Comparison of ENCODE assay signal across 25 mouse cellular contexts in the genomic region with DNA sequence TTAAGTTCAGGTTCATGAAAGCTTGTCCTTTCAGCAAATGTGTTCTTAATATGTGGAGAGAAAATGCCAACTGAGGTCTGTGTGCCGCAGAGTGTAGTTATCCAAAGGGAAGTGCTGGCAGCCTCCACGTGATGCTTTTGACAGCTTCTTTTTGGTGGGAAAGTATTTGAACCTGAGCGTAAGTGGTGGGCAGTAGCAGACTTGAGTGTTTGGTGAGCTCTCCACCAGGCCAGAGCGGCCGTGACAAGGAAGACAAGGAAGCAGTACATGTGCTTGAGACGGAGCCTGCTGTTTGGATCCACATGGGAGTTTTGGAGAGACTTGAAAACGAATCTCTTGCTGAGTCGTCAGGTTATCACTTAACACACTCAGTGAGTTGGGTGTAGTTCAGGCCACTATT.
DNase-seq lines count a peak whose midpoint lies in the region; ATAC-seq and TF ChIP-seq lines count a peak whose summit lies in the region.
"Had no signal": no experiment of that assay in that cellular context is flagged by ENCODE, and none has a peak within 500 bp of the region (broad histone marks: within the 10 kb centered on the region; RNA-seq: fewer than 3 reads in every experiment).

No protein-coding gene starts in this region.

- no peaks in the 10 kb centered on the region for H3K36me3 ChIP-seq in lung, postnatal 0 days (ENCODE audit: insufficient read depth, low read length)
- no peaks in the 10 kb centered on the region for H3K36me3 ChIP-seq in macrophage (ENCODE audit: inconsistent target)
- H3K36me3 ChIP-seq: embryonic facial prominence, embryonic 15.5 days; forebrain, embryonic 10.5 days; heart, embryonic 15.5 days; hindbrain, embryonic 13.5 days had no signal

- H3K4me1 ChIP-seq in lung, postnatal 0 days (ENCODE audit: insufficient read depth, low read depth, low read length) = peaks cover 7% of the 10 kb centered on the region; the same call in 1 of the 2 replicates

- no peak overlapping the region for H3K9ac ChIP-seq in lung, postnatal 0 days (replicated peaks; ENCODE audit: low read depth)
- H3K9ac ChIP-seq: embryonic facial prominence, embryonic 15.5 days; heart, embryonic 15.5 days; hindbrain, embryonic 13.5 days had no signal

- no peak overlapping the region for H3K27ac ChIP-seq in lung, postnatal 0 days (ENCODE audit: low read length)
- 0 out of 2 replicates have a peak overlapping the region, but pooled peaks have one; percentile 19 for H3K27ac ChIP-seq in macrophage
- H3K27ac ChIP-seq: embryonic facial prominence, embryonic 15.5 days; forebrain, embryonic 10.5 days; heart, embryonic 15.5 days; hindbrain, embryonic 13.5 days; hindbrain, postnatal 0 days had no signal

- no peaks in the 10 kb centered on the region for H3K9me3 ChIP-seq in lung, postnatal 0 days (ENCODE audit: low read length)
- H3K9me3 ChIP-seq: embryonic facial prominence, embryonic 15.5 days; forebrain, embryonic 10.5 days; G1E; heart, embryonic 15.5 days; hindbrain, embryonic 13.5 days had no signal

- peak; percentile 83 for ATAC-seq in lung, postnatal 0 days
- ATAC-seq: forebrain, embryonic 14.5 days; hindbrain, postnatal 0 days had no signal

- TF ChIP-seq CTCF in lung, postnatal 0 days (IDR thresholded peaks at IDR 0.05) = no peak

- peaks cover 97% of the 10 kb centered on the region for H3K79me2 ChIP-seq in macrophage (ENCODE audit: inconsistent target)

- no peak for TF ChIP-seq EP300 in lung, postnatal 0 days (IDR thresholded peaks at IDR 0.05)

- H3K27me3 ChIP-seq in lung, postnatal 0 days (replicated peaks; ENCODE audit: insufficient read depth, low read length) = no peaks in the 10 kb centered on the region
- H3K27me3 ChIP-seq: embryonic facial prominence, embryonic 15.5 days; heart, embryonic 15.5 days; hindbrain, embryonic 13.5 days had no signal

- no peak overlapping the region for H3K4me2 ChIP-seq in lung, postnatal 0 days (replicated peaks; ENCODE audit: low read depth, low read length)
- H3K4me2 ChIP-seq: embryonic facial prominence, embryonic 15.5 days; heart, embryonic 11.5 days; heart, embryonic 15.5 days; hindbrain, embryonic 13.5 days had no signal

- no peak overlapping the region for H3K4me3 ChIP-seq in lung, postnatal 0 days (ENCODE audit: low read depth, low read length)
- H3K4me3 ChIP-seq in macrophage (ENCODE audit: inconsistent target) = no peak overlapping the region
- H3K4me3 ChIP-seq: embryonic facial prominence, embryonic 15.5 days; erythroblast, embryonic 14.5 days; forebrain, embryonic 10.5 days; heart, embryonic 15.5 days; hindbrain, embryonic 13.5 days had no signal

- DNase-seq in gastrocnemius, adult 18-20 months (ENCODE audit: low spot score) = peak; percentile 31
- DNase-seq in gastrocnemius, postnatal 4 days (ENCODE audit: low spot score in 2 of 2) = no peak
- peak; percentile 65 for DNase-seq in lung, postnatal 0 days (ENCODE audit: low spot score)
- DNase-seq in left cerebral cortex, adult 18-20 months (ENCODE audit: low spot score in 2 of 2) = no peak
- no peak for DNase-seq in urinary bladder, postnatal 36 days (ENCODE audit: low spot score in 2 of 2)
- DNase-seq in heart, adult 8-10 months (ENCODE audit: low spot score) = no peak
- DNase-seq: adrenal gland, adult 8-10 months; adrenal gland, postnatal 36 days; B cell, adult 2 months; cerebellum, adult 2 months; cerebellum, postnatal 10 days; embryo, embryonic 11 days; gastrocnemius, postnatal 36 days; heart, adult 18-20 months; heart, postnatal 14 days had no signal

- 39% methylated on average over 8 of the region's 8 CpGs for WGBS in lung, postnatal 0 days
- WGBS in macrophage (ENCODE audit: missing documents) = 87% methylated on average over 7 of the region's 8 CpGs

Comparison
In these comparisons a context has a peak if more than half of its experiments do, and no peak if none do; other contexts are left out.
1. DNase-seq: peak in gastrocnemius, adult 18-20 months (single experiment) and lung, postnatal 0 days (single experiment); none in gastrocnemius, postnatal 4 days (0 of 2), left cerebral cortex, adult 18-20 months (0 of 2), urinary bladder, postnatal 36 days (0 of 2) and heart, adult 8-10 months (single experiment).